Mouse (Mus musculus) liver, postnatal 0 days (tissue): ENCODE data around the gene Casc1. TPM values are rescaled to one million over a fixed set of nuclear protein-coding genes. Genes with fewer than 3 reads are reported as not detected.

Experiments
- ATAC-seq: fragments of 200-750 bp; cut with Nextera tagmentation; 2 replicates; pipeline ENCODE4 v1.8.0; 2017; ENCODE audit warnings: mild to moderate bottlenecking, moderate library complexity
- DNase-seq: peaks from one replicate; pipeline ENCODE4 v3.0.0-alpha.2; 2016
- H3K27ac ChIP-seq: fragments of 300-500 bp; sonication (generic); 2 replicates; pipeline ENCODE4 v1.5.1; 2014; ENCODE audit warnings: antibody characterized with exemption, moderate library complexity, mild to moderate bottlenecking, low read depth
- H3K27me3 ChIP-seq: fragments of 300-500 bp; sonication (generic); 2 replicates; pipeline ENCODE4 v1.6.1; 2014; ENCODE audit warnings: low read length, control low read depth, mixed read lengths; ENCODE audit not compliant: insufficient read depth
- H3K36me3 ChIP-seq: fragments of 300-500 bp; sonication (generic); replicated peaks from 2 replicates; pipeline ENCODE4 v1.6.1; 2014; ENCODE audit warnings: mild to moderate bottlenecking, control low read depth, low read length, moderate library complexity, mixed read lengths; ENCODE audit not compliant: insufficient read depth
- H3K4me1 ChIP-seq: fragments of 300-500 bp; sonication (generic); 2 replicates; pipeline ENCODE4 v1.6.1; 2014; ENCODE audit warnings: antibody characterized with exemption, mild to moderate bottlenecking, control low read depth; ENCODE audit not compliant: insufficient read depth
- H3K4me2 ChIP-seq: fragments of 300-500 bp; sonication (generic); 2 replicates; pipeline ENCODE4 v1.6.1; 2014; ENCODE audit warnings: low read depth, mild to moderate bottlenecking, low read length, moderate library complexity, mixed read lengths
- H3K4me3 ChIP-seq: fragments of 300-500 bp; sonication (generic); 2 replicates; pipeline ENCODE4 v1.5.1; 2014; ENCODE audit warnings: low read depth, low read length
- H3K9ac ChIP-seq: fragments of 300-500 bp; sonication (generic); replicated peaks from 2 replicates; pipeline ENCODE4 v1.6.1; 2014; ENCODE audit warnings: mild to moderate bottlenecking, moderate library complexity
- H3K9me3 ChIP-seq: fragments of 300-500 bp; sonication (generic); 2 replicates; pipeline ENCODE4 v1.6.1; 2016; ENCODE audit warnings: mild to moderate bottlenecking, control low read depth, low read length, mixed read lengths
- CTCF ChIP-seq: sonication (generic); IDR thresholded peaks from 2 replicates; pipeline ENCODE4 v1.5.1; 2016; ENCODE audit warnings: antibody characterized with exemption, low read depth
- EP300 ChIP-seq: IDR thresholded peaks from 2 replicates; pipeline ENCODE4 v1.6.1; 2016; ENCODE audit warnings: antibody characterized with exemption, low read depth, mild to moderate bottlenecking
- WGBS: fragments of 180-500 bp; shearing (Covaris S2); extraction: QIAGEN DNeasy Blood & Tissue Kit; methylation state at CpG from one replicate; pipeline ENCODE4 v1.1.7; 2014; ENCODE audit not compliant: insufficient replicate concordance; 5-methylcytosine and 5-hydroxymethylcytosine counted together
- polyA plus RNA-seq: library from polyadenylated mRNA; unstranded; fragments of >200 nt; fragmentation: Nextera tagmentation; extraction: Ambion mirVana; gene quantifications from 2 replicates; pipeline ENCODE4 v1.2.1, GENCODE M21; 2015

Gene Casc1
- polyA plus RNA-seq, 1 experiment from 2014 or later, result 0.11 TPM

- Histone ChIP-seq H3K4me1 (peaks cover 18% of the 10 kb centered on the region), H3K9me3 (no peaks in the 10 kb centered on the region), H3K27ac (peak overlapping the region; percentile 95), H3K27me3 (no peaks in the 10 kb centered on the region), H3K4me3 (peak overlapping the region; percentile 97), H3K9ac (peak overlapping the region; percentile 88), H3K4me2 (peak overlapping the region; percentile 92), H3K36me3 (peaks cover 12% of the 10 kb centered on the region)
- 0% methylated on average over 63 of the region's 124 CpGs for WGBS
- TF ChIP-seq CTCF (no peak), EP300 (no peak)
- DNase-seq (peak; percentile 76), ATAC-seq (peak; percentile 62)
Observed at GRCm38 (mm10) chr6:145249291-145250184, 38.7 kb upstream of the Casc1 start.

GRCm38 (mm10) chr6:145247886-145248285 is 37.1 kb upstream of the Casc1 start:
- H3K36me3 ChIP-seq, result peaks cover 24% of the 10 kb centered on the region

GRCm38 (mm10) chr6:145246841-145247240 is 36.0 kb upstream of the Casc1 start:
- Histone ChIP-seq H3K27ac (peak overlapping the region; percentile 44; the same call in 1 of the 2 replicates), H3K9ac (no peak overlapping the region), H3K36me3 (peaks cover 24% of the 10 kb centered on the region), H3K27me3 (no peaks in the 10 kb centered on the region), H3K9me3 (no peaks in the 10 kb centered on the region), H3K4me2 (no peak overlapping the region), H3K4me1 (peaks cover 18% of the 10 kb centered on the region), H3K4me3 (no peak overlapping the region)
- 84% methylated on average over 5 of the region's 5 CpGs for WGBS
- no peak for TF ChIP-seq EP300
- TF ChIP-seq CTCF, result no peak
- DNase-seq (no peak), ATAC-seq (no peak)

More at GRCm38 (mm10) chr6:145247886-145248285, 37.1 kb upstream of the Casc1 start:
- Histone ChIP-seq H3K4me3 (peak overlapping the region; percentile 7; the same call in 1 of the 2 replicates), H3K9ac (0 out of 2 replicates have a peak overlapping the region, but pooled peaks have one; percentile 1), H3K9me3 (no peaks in the 10 kb centered on the region), H3K27ac (peak overlapping the region; percentile 48; the same call in 1 of the 2 replicates), H3K4me1 (peaks cover 18% of the 10 kb centered on the region), H3K4me2 (peak overlapping the region; percentile 92), H3K27me3 (no peaks in the 10 kb centered on the region)
- DNase-seq (peak; percentile 26), ATAC-seq (peak; percentile 7; the same call in 1 of the 2 replicates)
- TF ChIP-seq EP300, result no peak
- TF ChIP-seq CTCF, result no peak
- 64% methylated on average over 3 of the region's 3 CpGs for WGBS

GRCm38 (mm10) chr6:145242521-145242920 is 31.7 kb upstream of the Casc1 start:
- Histone ChIP-seq H3K36me3 (peaks cover 53% of the 10 kb centered on the region), H3K9me3 (no peaks in the 10 kb centered on the region), H3K4me2 (no peak overlapping the region), H3K4me3 (no peak overlapping the region), H3K9ac (no peak overlapping the region), H3K27ac (no peak overlapping the region), H3K4me1 (0 out of 2 replicates have a peak, but pooled peaks cover 2% of the 10 kb centered on the region), H3K27me3 (no peaks in the 10 kb centered on the region)
- 30% methylated on average over 1 of the region's 1 CpGs for WGBS
- no peak for TF ChIP-seq EP300
- TF ChIP-seq CTCF, result peak; percentile 58
- DNase-seq (no peak), ATAC-seq (no peak)

- 77% methylated on average over 6 of the region's 6 CpGs for WGBS
- no peak for DNase-seq
Observed at GRCm38 (mm10) chr6:145240285-145240684, 29.5 kb upstream of the Casc1 start.

GRCm38 (mm10) chr6:145237148-145237547 is 26.3 kb upstream of the Casc1 start:
- Histone ChIP-seq H3K9ac (no peak overlapping the region), H3K27ac (no peak overlapping the region), H3K36me3 (peaks cover 47% of the 10 kb centered on the region), H3K27me3 (no peaks in the 10 kb centered on the region), H3K9me3 (no peaks in the 10 kb centered on the region), H3K4me3 (no peak overlapping the region), H3K4me2 (no peak overlapping the region), H3K4me1 (no peaks in the 10 kb centered on the region)
- no peak for TF ChIP-seq CTCF
- no peak for TF ChIP-seq EP300
- DNase-seq (no peak), ATAC-seq (no peak)
- WGBS, result 76% methylated on average over 4 of the region's 4 CpGs

More at GRCm38 (mm10) chr6:145240285-145240684, 29.5 kb upstream of the Casc1 start:
- Histone ChIP-seq H3K9me3 (no peaks in the 10 kb centered on the region), H3K36me3 (peaks cover 50% of the 10 kb centered on the region), H3K9ac (no peak overlapping the region), H3K4me1 (no peaks in the 10 kb centered on the region), H3K27me3 (no peaks in the 10 kb centered on the region), H3K27ac (no peak overlapping the region), H3K4me3 (no peak overlapping the region), H3K4me2 (no peak overlapping the region)
- no peak for ATAC-seq
- TF ChIP-seq CTCF (no peak), EP300 (no peak)
